Mouse (Mus musculus) erythroblast, embryonic 14.5 days (primary cell): ENCODE data around the gene Wipf1.

Experiments
- GATA1 ChIP-seq: IDR thresholded peaks from 2 replicates; pipeline ENCODE4 v1.6.1; 2012; ENCODE audit warnings: low read length, inconsistent platforms, mixed read lengths
- TAL1 ChIP-seq: IDR thresholded peaks from 3 replicates; pipeline ENCODE4 v1.6.1; 2012; ENCODE audit warnings: low read length, inconsistent platforms, mixed read lengths

DNA sequence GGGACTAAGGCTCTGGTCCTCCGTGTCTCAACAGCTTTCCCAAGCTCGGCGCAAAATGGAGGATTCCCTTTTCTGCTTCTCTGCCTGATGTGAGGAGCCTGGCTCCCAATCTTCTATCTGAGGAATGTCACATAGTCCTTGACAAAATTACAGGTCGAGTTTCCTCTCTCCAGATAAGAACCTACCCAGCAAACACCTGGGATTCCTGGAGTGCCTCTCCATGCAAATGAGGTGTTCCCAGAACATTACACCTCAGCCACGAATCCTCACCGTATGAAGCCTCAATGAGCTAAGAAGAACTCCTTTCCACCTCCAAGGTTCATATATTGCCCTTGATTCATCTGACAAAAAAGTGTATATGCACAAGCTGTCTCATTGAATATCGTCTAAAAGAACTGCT lies 30.9 kb upstream of the Wipf1 start:
- TF ChIP-seq GATA1 (no peak), TAL1 (no peak)
